Mouse (Mus musculus) heart, postnatal 0 days (tissue): ENCODE results near the gene Fam83g.

Source experiments
- CTCF ChIP-seq: IDR thresholded peaks from 2 replicates; pipeline ENCODE4 v1.5.1; 2016; ENCODE audit warnings: antibody characterized with exemption, control low read depth, low read depth
- EP300 ChIP-seq: IDR thresholded peaks from 2 replicates; pipeline ENCODE4 v1.6.1; 2016; ENCODE audit warnings: antibody characterized with exemption, low read depth

GRCm38 (mm10) chr11:61699460-61699859 lies 15.6 kb downstream of the Fam83g start:
- TF ChIP-seq EP300: no peak
- TF ChIP-seq CTCF: no peak
